Mouse (Mus musculus) hindbrain, embryonic 15.5 days (tissue): ENCODE results near the gene 1810055G02Rik. TPM values are rescaled to one million over a fixed set of nuclear protein-coding genes. Genes with fewer than 3 reads are reported as not detected.
A peak's percentile ranks its signal among the peaks of the same experiment; 100 is the strongest.

Experiments
- ATAC-seq: fragments of 200-750 bp; cut with Nextera tagmentation; 2 replicates; pipeline ENCODE4 v1.8.0; 2017; ENCODE audit warnings: low read depth, moderate number of reproducible peaks, moderate TSS enrichment; ENCODE audit not compliant: low FRiP score
- H3K27ac ChIP-seq: fragments of 300-500 bp; sonication (generic); replicated peaks from 2 replicates; pipeline ENCODE4 v1.5.1; 2015; ENCODE audit warnings: mild to moderate bottlenecking, inconsistent platforms
- H3K27me3 ChIP-seq: fragments of 300-500 bp; sonication (generic); 2 replicates; pipeline ENCODE4 v1.6.1; 2015; ENCODE audit warnings: control low read depth, inconsistent platforms
- H3K36me3 ChIP-seq: fragments of 300-500 bp; sonication (generic); 2 replicates; pipeline ENCODE4 v1.6.1; 2015; ENCODE audit warnings: control low read depth, inconsistent platforms
- H3K4me1 ChIP-seq: fragments of 300-500 bp; sonication (generic); replicated peaks from 2 replicates; pipeline ENCODE4 v1.6.1; 2015; ENCODE audit warnings: control low read depth, inconsistent platforms
- H3K4me2 ChIP-seq: fragments of 300-500 bp; sonication (generic); 2 replicates; pipeline ENCODE4 v1.6.1; 2015; ENCODE audit warnings: moderate library complexity, mild to moderate bottlenecking, inconsistent platforms
- H3K4me3 ChIP-seq: fragments of 300-500 bp; sonication (generic); 2 replicates; pipeline ENCODE4 v1.5.1; 2015; ENCODE audit warnings: mild to moderate bottlenecking, inconsistent platforms
- H3K9ac ChIP-seq: fragments of 300-500 bp; sonication (generic); 2 replicates; pipeline ENCODE4 v1.6.1; 2015; ENCODE audit warnings: inconsistent platforms
- H3K9me3 ChIP-seq: fragments of 300-500 bp; sonication (generic); 2 replicates; pipeline ENCODE4 v1.6.1; 2016; ENCODE audit warnings: control low read depth, inconsistent platforms
- WGBS: fragments of 180-500 bp; shearing (Covaris S2); methylation state at CpG from one replicate; pipeline ENCODE4 v1.1.7; 2015; 5-methylcytosine and 5-hydroxymethylcytosine counted together
- polyA plus RNA-seq: library from polyadenylated mRNA; unstranded; fragments of >200 nt; fragmentation: Nextera tagmentation; extraction: Ambion mirVana; gene quantifications from 2 replicates; pipeline ENCODE4 v1.2.1, GENCODE M21; 2015

Gene 1810055G02Rik
- polyA plus RNA-seq, 1 experiment from 2014 or later = 41.4 TPM

DNA sequence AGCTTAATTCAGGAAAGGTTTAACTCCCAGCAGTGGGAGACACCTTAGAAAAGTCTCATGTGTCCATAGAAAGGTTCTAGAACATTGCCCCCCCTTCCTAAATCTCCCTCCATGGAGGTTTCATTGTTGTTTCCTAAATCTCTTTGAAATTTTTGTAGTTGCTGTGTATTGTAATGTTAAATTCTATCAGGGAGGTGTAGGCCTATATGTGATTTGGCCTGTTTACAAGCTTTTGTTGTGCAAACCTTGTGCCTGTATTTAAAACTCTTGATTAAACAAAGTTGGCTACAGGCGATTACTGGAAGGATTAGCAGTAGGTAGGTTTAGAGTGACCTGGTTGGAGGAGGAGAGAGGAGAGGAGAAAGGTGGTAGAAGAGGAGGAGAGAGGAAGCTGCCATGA is 49.8 kb downstream of the 1810055G02Rik start:
- no peaks in the 10 kb centered on the region for H3K27me3 ChIP-seq
- ATAC-seq = no peak
- 59% methylated on average over 1 of the region's 1 CpGs for WGBS
- H3K4me2 ChIP-seq = no peak overlapping the region
- H3K4me1 ChIP-seq = no peaks in the 10 kb centered on the region
- no peak overlapping the region for H3K27ac ChIP-seq
- H3K4me3 ChIP-seq = no peak overlapping the region
- no peaks in the 10 kb centered on the region for H3K36me3 ChIP-seq
- H3K9me3 ChIP-seq = no peaks in the 10 kb centered on the region
- H3K9ac ChIP-seq = no peak overlapping the region

DNA sequence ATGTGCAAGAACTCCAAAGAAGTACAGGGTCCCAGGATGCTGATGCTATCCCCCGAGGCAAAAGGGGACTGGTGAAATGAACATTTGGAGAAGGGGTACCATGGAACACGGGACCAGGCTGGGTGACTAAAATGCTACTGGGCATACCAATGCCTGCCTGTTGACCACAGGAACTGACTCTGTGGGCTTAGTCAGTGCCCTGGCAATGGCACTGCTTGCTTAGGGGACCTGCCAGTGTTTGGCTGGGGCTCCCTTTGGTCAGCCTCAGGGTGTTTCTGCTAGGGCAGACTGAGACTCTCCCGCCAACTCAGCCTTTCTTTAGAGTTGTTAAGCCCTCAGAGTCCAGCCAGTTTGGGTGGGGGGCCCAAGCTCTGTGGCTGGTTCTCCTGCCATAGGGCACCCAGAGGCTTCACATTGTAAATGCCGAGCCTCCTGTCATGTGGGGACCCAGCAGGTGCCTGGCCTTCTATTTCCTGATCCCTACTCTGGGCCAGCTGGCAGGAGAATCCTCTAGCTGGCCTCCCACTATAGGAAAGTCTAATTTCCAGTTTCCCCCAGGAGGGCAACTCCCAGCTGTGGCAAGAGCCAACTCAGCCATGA is 57.2 kb downstream of the 1810055G02Rik start:
- Histone ChIP-seq H3K9ac (no peak overlapping the region), H3K4me2 (no peak overlapping the region), H3K4me1 (peaks cover 23% of the 10 kb centered on the region), H3K9me3 (no peaks in the 10 kb centered on the region), H3K27me3 (no peaks in the 10 kb centered on the region), H3K27ac (no peak overlapping the region), H3K36me3 (no peaks in the 10 kb centered on the region), H3K4me3 (no peak overlapping the region)
- ATAC-seq = no peak
- 81% methylated on average over 4 of the region's 4 CpGs for whole genome bisulfite sequencing

- ATAC-seq = no peak
- peaks cover 30% of the 10 kb centered on the region for H3K4me1 ChIP-seq
- H3K9ac ChIP-seq = peak overlapping the region; percentile 100; the same call in 1 of the 2 replicates
- peak overlapping the region; percentile 70 for H3K4me2 ChIP-seq
- H3K9me3 ChIP-seq = no peaks in the 10 kb centered on the region
- H3K27me3 ChIP-seq = no peaks in the 10 kb centered on the region
- 94% methylated on average over 5 of the region's 5 CpGs for WGBS
- peak overlapping the region; percentile 100 for H3K27ac ChIP-seq
- H3K4me3 ChIP-seq = peak overlapping the region; percentile 78
- H3K36me3 ChIP-seq = no peaks in the 10 kb centered on the region
Measured at GRCm38 (mm10) chr19:3766378-3766777, 58.3 kb downstream of the 1810055G02Rik start.

GRCm38 (mm10) chr19:3767276-3767780 is 59.2 kb downstream of the 1810055G02Rik start, which contains the start of gene Kmt5b:
TSS of gene Kmt5b (plus strand) at chr19:3767421.
- Histone ChIP-seq H3K4me2 (peak within 1 kb of the TSS; percentile 70), H3K27me3 (no peaks in the 10 kb centered on the region), H3K4me3 (peak within 1 kb of the TSS; percentile 78), H3K4me1 (peaks cover 30% of the 10 kb centered on the region), H3K27ac (peak within 1 kb of the TSS; percentile 100), H3K9me3 (no peaks in the 10 kb centered on the region), H3K36me3 (no peaks in the 10 kb centered on the region), H3K9ac (peak within 1 kb of the TSS; percentile 100)
- peak; percentile 67 for ATAC-seq
- WGBS = under 1% methylated on average over 39 of the region's 39 CpGs

Other genes starting within 250 kb of the 1810055G02Rik start
- gene Ppp6r3, start 132.5 kb upstream of the 1810055G02Rik start, polyA plus RNA-seq = 56.4 and 56.7 TPM in 2 replicates
- gene Lrp5, start 21.7 kb upstream of the 1810055G02Rik start, polyA plus RNA-seq = 1.4 TPM in 2 replicates
- 44.9 and 49.3 TPM in 2 replicates for gene Kmt5b, start 59.1 kb downstream of the 1810055G02Rik start, polyA plus RNA-seq
- 64.6 and 66.6 TPM in 2 replicates for gene Chka, start 143.5 kb downstream of the 1810055G02Rik start, polyA plus RNA-seq
- gene Tcirg1, start 198.8 kb downstream of the 1810055G02Rik start, polyA plus RNA-seq = 16.4 and 16.8 TPM in 2 replicates
- 280 and 290 TPM in 2 replicates for gene Ndufs8, start 204.5 kb downstream of the 1810055G02Rik start, polyA plus RNA-seq
- 2.7 and 3.0 TPM in 2 replicates for gene Aldh3b1, start 221.5 kb downstream of the 1810055G02Rik start, polyA plus RNA-seq
- gene Unc93b1, start 226.9 kb downstream of the 1810055G02Rik start, polyA plus RNA-seq = 11.9 and 14.0 TPM in 2 replicates